In genomic region chr1:135470546-135470945, GRCm38 (mm10) we compare ENCODE assay signal across 17 mouse cellular contexts.
"Had no signal": no experiment of that assay in that cellular context is flagged by ENCODE, and none has a peak within 500 bp of the region (broad histone marks: within the 10 kb centered on the region; RNA-seq: fewer than 3 reads in every experiment).

No protein-coding gene starts in this region.

- H3K27me3 ChIP-seq: limb, embryonic 15.5 days; liver, embryonic 12.5 days; neural tube, embryonic 13.5 days had no signal

- H3K9ac ChIP-seq: limb, embryonic 15.5 days; liver, embryonic 12.5 days; lung, embryonic 14.5 days; neural tube, embryonic 13.5 days had no signal

- H3K4me2 ChIP-seq: limb, embryonic 15.5 days; liver, embryonic 12.5 days; lung, embryonic 14.5 days; neural tube, embryonic 13.5 days had no signal

- H3K9me3 ChIP-seq: limb, embryonic 15.5 days; liver, embryonic 12.5 days; midbrain, embryonic 10.5 days; neural tube, embryonic 13.5 days had no signal

- H3K4me3 ChIP-seq: limb, embryonic 15.5 days; liver, embryonic 12.5 days; midbrain, embryonic 10.5 days; neural tube, embryonic 13.5 days had no signal

- DNase-seq: kidney, adult 9 months; kidney, postnatal 36 days; layer of hippocampus, adult 9-11 months; layer of hippocampus, postnatal 36 days; lung, embryonic 14.5 days; lung, postnatal 10 days; lung, postnatal 4 days; retina, postnatal 1 day; right cerebral cortex, postnatal 4 days; spleen, adult 18-20 months; thymus, postnatal 36 days had no signal

- H3K27ac ChIP-seq: kidney, postnatal 0 days; limb, embryonic 15.5 days; liver, embryonic 12.5 days; midbrain, embryonic 10.5 days; neural tube, embryonic 13.5 days had no signal

- ATAC-seq: liver, embryonic 12.5 days; midbrain, embryonic 16.5 days had no signal
